Mouse (Mus musculus) brain, embryonic 14.5 days (tissue): ENCODE results near the gene Chkb.

Source experiments
- CTCF ChIP-seq: fragments of 200-500 bp; IDR thresholded peaks from 2 replicates; pipeline ENCODE4 v1.5.1; 2012; ENCODE audit warnings: inconsistent platforms, mild to moderate bottlenecking, moderate library complexity, borderline replicate concordance; ENCODE audit not compliant: insufficient read depth, insufficient read length; ENCODE audit errors: extremely low read depth
- POLR2A ChIP-seq: fragments of 200-500 bp; IDR thresholded peaks from 2 replicates; pipeline ENCODE4 v1.6.1; 2012; ENCODE audit warnings: mild to moderate bottlenecking, inconsistent platforms, borderline replicate concordance; ENCODE audit not compliant: poor library complexity, insufficient read depth, insufficient read length, severe bottlenecking; ENCODE audit errors: extremely low read depth

- TF ChIP-seq CTCF (no peak), POLR2A (no peak)
Observed at GRCm38 (mm10) chr15:89402471-89402870, 27.2 kb downstream of the Chkb start.
